Mouse (Mus musculus) heart, postnatal 36 days (tissue): ENCODE data around the gene Myo1c. TPM values are rescaled to one million over a fixed set of nuclear protein-coding genes. Genes with fewer than 3 reads are reported as not detected.

Experiments
- DNase-seq, 2 experiments: peaks; one replicate each; pipeline ENCODE4 v3.0.0; 2021 to 2022
- intact Hi-C: fragments of 180-260 bp; cut with DNase I; formaldehyde crosslinking; loops from one replicate; pipeline ENCODE4 v1.15.1; 2025
- total RNA-seq, 2 experiments: library from RNA; stranded (reverse); gene quantifications; 2 replicates each; pipeline ENCODE4 v1.2.3; 2021

Gene Myo1c
- total RNA-seq, 2 experiments from 2014 or later: 110 to 122 TPM

DNA sequence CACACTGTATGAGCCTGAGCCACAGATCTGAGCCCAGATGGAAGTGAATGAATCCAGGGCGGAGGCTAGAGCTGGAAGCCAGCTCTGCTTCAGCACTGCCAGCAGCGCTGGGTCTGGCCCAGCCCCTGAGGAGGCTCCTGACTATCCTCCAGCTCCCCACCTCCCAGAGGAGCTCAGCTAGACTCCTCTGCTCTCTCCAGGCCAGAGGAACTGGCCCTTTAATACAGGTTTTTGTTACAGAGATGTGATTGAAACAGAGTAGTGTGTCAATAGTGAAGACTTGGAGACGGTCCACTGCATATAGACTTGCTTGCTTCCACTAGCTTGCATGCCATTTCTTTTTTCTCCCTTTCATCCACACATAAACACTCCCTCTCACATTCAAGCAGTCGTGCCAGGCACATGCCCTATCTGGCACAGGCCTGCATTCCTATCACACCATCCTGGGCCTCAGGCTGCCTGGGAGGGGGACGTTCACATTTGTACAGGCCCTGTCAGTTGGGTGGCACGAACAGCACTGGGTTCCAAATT is 2.6 kb upstream of the Myo1c start:
- DNase-seq: peak; percentile 69 to 70
- intact Hi-C loops: no loop called here

- peak; percentile 53 to 62 for DNase-seq
- intact Hi-C loops: loop anchor here (1.0 kb wide), 2 partner anchors 14 to 18 kb away; no protein-coding TSS in a partner anchor
Measured at GRCm38 (mm10) chr11:75649155-75649561, 1.1 kb upstream of the Myo1c start.

GRCm38 (mm10) chr11:75650958-75651425 is 688 bp downstream of the Myo1c start:
- DNase-seq: no peak
- intact Hi-C loops: loop anchor here (5.0 kb wide), 1 partner anchor 189 kb away; the partner anchor contains the start of gene Tlcd2

DNA sequence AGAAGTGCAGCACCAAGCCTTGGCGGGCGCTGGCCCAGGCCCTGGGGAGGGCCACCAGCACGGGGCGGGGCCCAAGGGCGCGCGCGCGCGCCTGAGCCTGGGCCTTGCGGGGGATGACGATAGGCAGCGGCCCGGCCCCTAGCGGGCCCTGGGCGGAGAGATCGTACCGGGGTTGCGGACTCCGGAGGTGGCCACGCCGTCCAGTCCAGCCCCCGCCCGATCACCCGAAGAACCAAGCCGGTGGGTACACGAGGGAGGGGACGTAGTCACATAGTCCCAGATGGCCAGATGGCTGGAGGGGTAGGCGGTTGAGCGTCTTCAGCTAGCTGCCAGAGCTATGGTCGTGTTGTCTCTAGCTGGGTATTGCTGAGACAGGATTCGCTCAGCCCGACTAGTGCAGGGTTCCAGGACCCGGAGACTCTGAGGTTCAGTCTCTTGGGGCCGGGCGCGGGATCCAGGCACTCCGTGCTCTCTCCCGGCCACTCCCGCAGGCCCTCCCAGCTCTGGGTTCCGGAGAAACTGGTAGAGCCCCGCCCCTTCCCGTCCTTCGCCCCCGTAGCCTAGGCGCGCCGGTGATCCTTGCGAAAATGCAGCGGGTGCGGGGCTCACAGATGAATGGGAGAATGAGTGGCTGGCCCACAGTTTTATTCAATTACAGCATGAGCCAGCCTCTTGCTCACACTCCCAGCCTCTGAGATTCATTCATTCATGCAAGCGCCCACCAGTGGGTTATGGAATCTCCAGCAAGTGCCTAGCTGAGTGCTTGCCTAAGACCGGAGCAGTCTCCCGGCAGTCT is 1.3 kb downstream of the Myo1c start:
- DNase-seq: peak; percentile 84 to 87
- intact Hi-C loops: loop anchor here (5.0 kb wide), 1 partner anchor 189 kb away; the partner anchor contains the start of gene Tlcd2

DNA sequence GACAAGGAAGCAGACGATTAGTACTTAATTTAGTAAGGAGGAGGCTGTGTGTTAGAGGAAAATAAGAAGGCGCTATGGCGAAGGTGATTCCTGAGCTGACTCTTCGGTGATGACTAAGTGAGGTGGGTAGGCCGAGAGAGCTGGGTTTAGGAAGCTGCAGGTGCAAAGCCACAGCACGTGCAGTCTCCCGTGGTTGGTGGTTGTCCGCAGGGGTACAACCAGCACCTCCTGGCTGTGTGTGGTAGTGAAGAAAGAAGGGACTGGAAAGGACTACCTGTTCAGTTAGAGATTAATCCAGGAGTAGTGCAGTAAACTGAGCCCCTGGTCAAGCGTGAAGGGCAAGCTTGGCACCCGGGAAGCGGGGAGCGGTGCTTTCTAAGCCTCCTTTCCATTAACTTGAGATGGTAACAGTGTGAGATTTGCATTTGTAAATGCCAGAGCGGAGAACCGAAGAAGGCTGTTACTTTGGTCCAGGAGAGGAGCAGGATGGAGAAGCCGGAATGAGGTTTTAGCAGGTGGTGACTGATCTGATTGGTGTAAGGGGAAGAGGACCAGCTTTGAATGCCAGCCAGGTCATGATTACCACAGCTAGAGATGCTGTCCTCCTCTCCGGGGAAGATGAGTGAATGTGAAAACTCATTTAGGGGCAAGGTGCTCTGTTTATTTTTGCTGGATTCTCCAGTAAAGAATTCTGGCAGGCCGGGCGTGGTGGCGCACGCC is 2.1 kb downstream of the Myo1c start:
- DNase-seq: no peak

DNA sequence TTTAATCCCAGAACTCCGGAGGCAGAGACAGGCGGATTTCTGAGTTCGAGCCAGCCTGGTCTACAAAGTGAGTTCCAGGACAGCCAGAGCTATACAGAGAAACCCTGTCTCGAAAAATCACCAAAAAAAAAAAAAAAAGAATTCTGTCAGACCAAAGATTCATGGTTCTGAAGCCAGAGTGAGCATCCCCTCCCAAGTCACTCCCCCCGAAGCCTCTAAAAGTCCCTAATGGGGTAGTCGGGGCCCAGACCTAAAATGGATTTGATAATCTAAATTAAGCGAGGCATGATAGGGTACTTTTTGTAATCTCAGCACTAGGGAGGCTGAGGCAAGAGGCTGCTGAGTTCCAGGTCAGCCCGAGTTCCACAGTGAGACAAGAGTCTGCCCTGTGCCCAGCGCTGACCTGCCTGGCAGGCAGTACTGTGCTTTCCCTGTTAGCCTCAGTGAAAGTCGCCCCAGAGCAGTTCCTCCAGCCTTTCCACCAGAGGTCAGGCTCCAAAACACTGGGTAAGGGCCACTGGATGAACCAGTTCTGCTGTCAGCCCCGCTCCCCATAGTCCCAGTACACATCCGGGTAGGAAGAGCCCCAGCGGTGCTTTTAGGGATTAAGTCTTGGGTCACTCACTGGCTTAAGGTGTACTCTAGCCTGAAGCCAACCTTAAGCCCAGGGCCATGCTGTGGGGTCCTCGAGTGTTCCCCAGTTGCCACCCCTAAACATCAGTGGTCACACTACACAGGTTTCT is 2.8 kb downstream of the Myo1c start:
- intact Hi-C loops: loop anchor here (5.0 kb wide), 1 partner anchor 191 kb away; the partner anchor contains the start of gene Tlcd2
- peak; percentile 24 to 46 for DNase-seq

More for the DNA sequence above, 2.1 kb downstream of the Myo1c start:
- intact Hi-C loops: loop anchor here (5.0 kb wide), 1 partner anchor 190 kb away; the partner anchor contains the start of gene Tlcd2

GRCm38 (mm10) chr11:75653781-75654470 is 3.6 kb downstream of the Myo1c start:
- peak; percentile 78 to 89 for DNase-seq
- intact Hi-C loops: loop anchor here (5.0 kb wide), 1 partner anchor 192 kb away; the partner anchor contains the start of gene Tlcd2

DNA sequence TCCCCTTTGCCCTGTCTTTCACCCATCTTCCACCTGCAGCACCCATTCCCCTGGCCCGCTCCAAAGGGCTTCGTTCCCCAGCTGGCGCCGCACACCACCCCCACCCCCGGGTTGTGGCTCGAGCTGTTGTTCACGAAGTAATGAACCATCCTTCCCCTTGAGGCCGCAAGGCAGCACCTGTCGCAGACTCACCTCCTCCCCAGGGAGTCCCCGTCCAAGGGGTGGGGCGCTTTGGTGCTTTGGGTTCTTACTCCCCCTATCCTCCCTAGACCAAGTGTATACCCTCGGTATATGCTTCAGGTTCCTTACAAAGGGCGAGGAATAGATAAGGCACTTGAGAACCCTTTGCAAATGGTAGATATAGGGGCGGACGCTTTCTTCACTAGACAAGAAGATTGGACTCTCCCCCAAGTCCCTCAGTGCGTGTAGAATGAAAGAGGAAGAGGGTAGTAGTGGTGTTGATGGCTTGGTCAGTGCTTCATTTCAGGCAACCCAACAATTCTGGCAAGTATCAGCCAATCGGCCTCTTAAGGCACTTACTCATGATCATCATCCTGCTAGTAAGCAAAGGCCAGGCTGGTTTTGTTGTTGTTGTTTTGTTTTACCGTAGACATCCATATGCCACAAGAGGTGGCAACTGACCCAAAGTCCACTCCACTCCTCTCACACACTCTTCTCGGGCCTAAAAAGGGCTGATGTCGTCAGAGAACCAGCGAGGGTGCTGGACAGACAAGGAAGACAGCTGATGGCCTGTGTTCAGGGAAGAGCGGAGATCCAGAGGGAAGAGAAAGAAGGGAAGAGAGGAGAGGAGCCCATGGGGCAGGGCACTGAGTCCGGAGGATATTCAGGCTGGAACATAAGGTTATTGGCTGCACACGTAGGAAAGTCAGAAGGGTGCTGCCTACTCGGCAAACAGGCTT is 4.4 kb downstream of the Myo1c start:
- intact Hi-C loops: loop anchor here (5.0 kb wide), 1 partner anchor 192 kb away; the partner anchor contains the start of gene Tlcd2

DNA sequence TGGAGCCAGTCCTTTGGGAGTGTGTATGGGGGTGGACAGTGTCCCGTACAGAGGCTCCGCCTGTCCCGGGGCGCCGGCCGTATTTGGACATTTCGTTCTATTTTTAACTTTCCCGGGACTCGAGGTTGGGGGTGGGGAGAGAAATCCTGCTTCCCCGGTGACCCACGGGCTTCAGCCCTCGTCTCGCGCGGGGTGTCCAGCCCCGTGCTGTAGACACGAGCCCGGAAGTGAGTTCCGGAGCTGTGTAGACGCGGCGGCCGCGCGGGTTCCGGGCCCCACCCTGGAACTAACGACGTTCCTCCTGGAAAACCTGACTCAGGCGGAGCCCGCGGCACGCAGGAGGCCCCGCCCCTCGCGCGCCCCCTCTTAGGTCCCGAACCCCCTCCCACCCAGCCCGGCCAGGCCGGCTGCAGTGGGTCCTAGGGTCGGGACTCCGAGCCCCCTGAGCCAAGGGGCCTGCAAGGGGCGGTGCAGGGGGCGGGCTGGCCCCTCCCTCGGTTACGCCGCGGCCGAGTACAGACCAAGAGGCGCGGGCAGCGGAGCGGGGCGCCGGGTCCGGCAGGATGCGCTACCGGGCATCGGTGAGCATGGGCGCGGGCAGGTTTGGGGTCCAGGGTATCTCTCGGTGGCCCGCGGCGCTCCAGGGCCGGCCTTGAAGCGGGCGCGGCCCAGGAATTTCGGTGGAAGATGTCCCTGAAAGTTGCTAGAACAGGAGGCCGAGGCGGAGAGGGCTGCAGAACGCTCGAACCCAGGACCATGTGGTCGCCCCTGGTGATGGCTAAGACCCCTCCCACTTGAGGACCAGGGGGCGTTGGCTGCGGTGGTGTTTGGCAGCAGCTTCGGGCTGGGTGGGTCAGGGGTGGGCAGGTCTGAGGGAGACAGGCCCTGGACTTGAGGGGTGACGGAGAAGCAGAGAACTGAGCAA is 5.6 kb downstream of the Myo1c start:
- peak; percentile 83 to 92 for DNase-seq
- intact Hi-C loops: loop anchor here (2.0 kb wide), 1 partner anchor 23 kb away; the partner anchor contains the start of gene Crk

More for the DNA sequence above, 4.4 kb downstream of the Myo1c start:
- peak; percentile 17 to 45 for DNase-seq

DNA sequence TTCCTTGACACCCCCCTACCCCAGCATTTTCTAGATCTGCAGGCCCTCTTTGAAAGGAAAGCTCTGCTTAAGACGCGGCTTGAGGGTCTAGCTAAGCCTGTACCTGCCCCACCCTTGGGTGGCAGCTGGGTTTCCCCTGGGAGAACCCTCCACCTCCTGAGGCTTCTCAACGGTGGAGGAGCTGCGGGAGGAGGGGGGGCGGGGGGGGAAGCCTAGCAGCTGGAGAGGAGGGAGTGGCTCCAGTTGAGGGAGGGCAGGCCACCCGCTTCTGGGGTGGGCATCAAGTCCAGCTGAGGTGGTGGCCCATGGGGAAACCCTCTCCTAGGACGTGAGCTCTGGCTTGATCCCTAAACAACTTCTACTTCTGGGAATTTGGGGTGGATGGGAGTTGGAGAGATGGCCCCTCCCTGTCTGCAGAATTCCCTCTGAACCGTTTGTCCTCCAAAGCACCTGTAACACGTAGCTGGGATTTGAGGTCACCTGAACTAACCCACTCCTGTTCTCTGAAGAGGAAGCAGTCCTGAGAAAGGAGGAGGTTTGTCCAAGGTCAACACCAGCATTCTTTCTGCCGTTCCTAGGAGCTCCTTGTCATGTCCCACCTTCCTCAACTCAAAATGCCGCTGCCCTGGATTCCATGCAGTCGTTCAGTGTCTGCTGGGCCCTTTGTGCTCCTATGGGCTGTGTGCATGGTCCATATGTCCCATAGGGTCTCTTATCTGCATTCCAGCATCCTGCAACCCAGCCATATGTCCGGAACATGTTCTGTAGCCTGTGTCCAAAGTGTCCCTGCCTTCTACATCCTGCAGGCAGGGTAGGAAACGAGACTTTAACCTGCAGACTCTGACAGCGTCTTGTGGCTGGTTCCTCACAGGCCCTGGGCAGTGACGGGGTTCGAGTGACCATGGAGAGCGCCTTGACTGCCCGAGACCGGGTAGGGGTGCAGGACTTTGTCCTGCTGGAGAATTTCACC is 6.6 kb downstream of the Myo1c start:
- peak in 1 of 2 experiments; percentile 16 for DNase-seq
- intact Hi-C loops: loop anchor here (2.0 kb wide), 1 partner anchor 22 kb away; the partner anchor contains the start of gene Crk

DNA sequence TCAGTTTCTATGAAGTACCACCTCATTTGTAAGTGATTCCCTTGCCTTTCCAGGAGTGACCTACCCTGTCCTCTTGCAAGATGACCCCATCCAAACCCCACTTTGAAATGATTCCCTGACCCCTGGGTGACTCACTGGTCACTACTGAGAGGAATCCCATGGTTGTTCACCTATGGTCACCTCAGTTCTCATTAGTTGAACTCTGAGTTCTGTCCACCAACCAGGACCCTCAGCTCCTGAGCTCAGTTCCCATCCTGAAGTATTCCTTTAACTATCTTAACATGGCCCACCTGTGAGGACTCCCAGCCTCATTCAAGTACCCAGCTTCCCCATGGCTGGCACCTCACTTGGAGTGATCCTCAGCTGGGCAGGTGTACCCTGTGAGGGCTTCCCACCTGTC is 7.5 kb downstream of the Myo1c start:
- no peak for DNase-seq
- intact Hi-C loops: loop anchor here (2.0 kb wide), 1 partner anchor 21 kb away; the partner anchor contains the start of gene Crk

- intact Hi-C loops: no loop called here
- no peak for DNase-seq
Measured at GRCm38 (mm10) chr11:75658311-75658710, 8.0 kb downstream of the Myo1c start.

- no peak for DNase-seq
- intact Hi-C loops: no loop called here
Measured at GRCm38 (mm10) chr11:75658996-75659750, 8.9 kb downstream of the Myo1c start.

- intact Hi-C loops: no loop called here
Measured at GRCm38 (mm10) chr11:75660081-75660590, 9.8 kb downstream of the Myo1c start.

More at GRCm38 (mm10) chr11:75660081-75660590, 9.8 kb downstream of the Myo1c start:
- DNase-seq: no peak
